Mouse (Mus musculus) ovary, adult 10 weeks (tissue): ENCODE results near the gene Eif4g1. TPM values are rescaled to one million over a fixed set of nuclear protein-coding genes. Genes with fewer than 3 reads are reported as not detected.

Experiments used
- polyA plus RNA-seq: library from polyadenylated mRNA; stranded (reverse); fragments of 350-450 nt; fragmentation: Illumina TruSeq; extraction: RNeasy Lipid Tissue Mini Kit (QIAGEN cat#74804); gene quantifications from one replicate; pipeline ENCODE4 v1.2.3, GENCODE M21; 2014

Eif4g1 gene
- 125 TPM for polyA plus RNA-seq

GRCm38 (mm10) chr16:20668013-20668412, at the start of gene Eif4g1:
Gene Eif4g1, plus strand, starts transcription at chr16:20668313.

GRCm38 (mm10) chr16:20621191-20621990, 46.7 kb upstream of the Eif4g1 start, which contains the start of gene Camk2n2:
Gene Camk2n2, minus strand, starts transcription at chr16:20621287.

GRCm38 (mm10) chr16:20629731-20630634, 38.1 kb upstream of the Eif4g1 start, which contains the start of gene Ece2:
Gene Ece2, plus strand, starts transcription at chr16:20629828.

GRCm38 (mm10) chr16:20651076-20651946, 16.8 kb upstream of the Eif4g1 start, which contains the start of gene Psmd2:
Gene Psmd2, plus strand, starts transcription at chr16:20651652.

GRCm38 (mm10) chr16:20693111-20693701, 25.1 kb downstream of the Eif4g1 start, which contains the start of gene Fam131a:
Gene Fam131a, plus strand, starts transcription at chr16:20693241.

GRCm38 (mm10) chr16:20717181-20717977, 49.3 kb downstream of the Eif4g1 start, which contains the start of the genes Polr2h and Clcn2:
Gene Polr2h, plus strand, starts transcription at chr16:20717665.
Gene Clcn2, minus strand, starts transcription at chr16:20717746.

GRCm38 (mm10) chr16:20732925-20733730, 65.0 kb downstream of the Eif4g1 start, which contains the start of gene Chrd:
Gene Chrd, plus strand, starts transcription at chr16:20733127.

GRCm38 (mm10) chr16:20733731-20734730, 65.9 kb downstream of the Eif4g1 start, which contains the start of gene Thpo:
Gene Thpo, minus strand, starts transcription at chr16:20734511.

Other genes starting within 250 kb of the Eif4g1 start
- gene Abcc5, start 241.9 kb upstream of the Eif4g1 start, polyA plus RNA-seq: 32.8 TPM
- gene Eif2b5, start 169.5 kb upstream of the Eif4g1 start, polyA plus RNA-seq: 8.2 TPM
- gene Dvl3, start 151.3 kb upstream of the Eif4g1 start, polyA plus RNA-seq: 26.8 TPM
- gene Ap2m1, start 132.8 kb upstream of the Eif4g1 start, polyA plus RNA-seq: 102 TPM
- gene Abcf3, start 119.7 kb upstream of the Eif4g1 start, polyA plus RNA-seq: 8.6 TPM
- gene Vwa5b2, start 78.8 kb upstream of the Eif4g1 start, polyA plus RNA-seq: not detected
- gene Eef1akmt4, start 56.7 kb upstream of the Eif4g1 start, polyA plus RNA-seq: 3.0 TPM
- not detected for gene Gm49333, start 56.7 kb upstream of the Eif4g1 start, polyA plus RNA-seq
- gene Alg3, start 56.6 kb upstream of the Eif4g1 start, polyA plus RNA-seq: 6.3 TPM
- not detected for gene Camk2n2, start 47.0 kb upstream of the Eif4g1 start, polyA plus RNA-seq
- 1.1 TPM for gene Ece2, start 38.5 kb upstream of the Eif4g1 start, polyA plus RNA-seq
- gene Psmd2, start 16.7 kb upstream of the Eif4g1 start, polyA plus RNA-seq: 77.0 TPM
- 0.26 TPM for gene Fam131a, start 24.9 kb downstream of the Eif4g1 start, polyA plus RNA-seq
- gene Polr2h, start 49.4 kb downstream of the Eif4g1 start, polyA plus RNA-seq: 29.2 TPM
- gene Clcn2, start 49.4 kb downstream of the Eif4g1 start, polyA plus RNA-seq: 0.29 TPM
- gene Chrd, start 64.8 kb downstream of the Eif4g1 start, polyA plus RNA-seq: 0.09 TPM
- gene Thpo, start 66.2 kb downstream of the Eif4g1 start, polyA plus RNA-seq: not detected